Mouse (Mus musculus) right cerebral cortex, postnatal 14 days (tissue): ENCODE data around the gene Far2.

ENCODE experiments used
- DNase-seq: peaks from one replicate; pipeline ENCODE4 v3.0.0; 2022

Far2 gene

DNA sequence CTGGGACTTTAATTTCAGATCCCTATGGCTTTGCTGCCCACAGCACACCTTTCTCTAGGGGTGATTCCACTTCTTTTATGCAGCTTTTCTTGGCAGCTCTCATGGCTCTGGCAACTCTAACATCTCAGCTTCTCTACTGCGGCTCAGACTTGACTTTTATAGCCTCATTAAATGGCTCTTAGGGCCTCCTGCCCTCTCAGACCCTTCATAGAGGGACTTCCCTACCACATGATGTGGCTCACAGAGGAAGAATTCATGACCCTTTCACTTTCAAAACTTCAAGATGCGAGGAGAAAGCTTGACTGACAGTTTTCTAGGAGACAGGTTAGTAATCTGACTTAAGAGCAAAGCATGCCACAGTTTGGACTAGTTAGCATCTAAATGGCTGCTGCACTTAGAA, 175.6 kb downstream of the Far2 start:
- no peak for DNase-seq

DNA sequence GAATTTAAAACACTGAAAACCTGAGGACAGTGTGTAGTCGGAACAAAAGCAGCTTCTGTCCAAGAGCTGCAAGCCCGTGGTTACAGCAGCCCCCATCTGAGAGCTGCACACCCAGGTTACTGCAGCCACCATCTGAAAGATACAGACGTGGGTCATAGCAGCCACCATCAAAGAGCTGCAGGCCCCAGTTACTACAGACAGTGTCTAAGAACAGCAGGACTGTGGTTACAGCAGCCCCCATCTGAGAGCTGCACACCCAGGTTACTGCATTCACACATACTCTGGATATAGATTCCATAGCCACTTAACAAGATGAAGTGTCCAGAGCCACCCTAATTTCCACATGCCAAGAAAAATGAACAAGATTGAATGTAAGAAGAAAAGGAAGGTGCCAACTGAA, 180.5 kb downstream of the Far2 start:
- DNase-seq: no peak
